Mouse (Mus musculus) neural tube, embryonic 13.5 days (tissue): ENCODE data around the gene Coro1c. TPM values are rescaled to one million over a fixed set of nuclear protein-coding genes. Genes with fewer than 3 reads are reported as not detected.
A peak's percentile ranks its signal among the peaks of the same experiment; 100 is the strongest.

ENCODE experiments used
- ATAC-seq: fragments of 200-750 bp; cut with Nextera tagmentation; 2 replicates; pipeline ENCODE4 v1.8.0; 2017; ENCODE audit warnings: low read depth, mild to moderate bottlenecking, moderate TSS enrichment, moderate library complexity
- H3K27ac ChIP-seq: fragments of 300-500 bp; sonication (generic); replicated peaks from 2 replicates; pipeline ENCODE4 v1.5.1; 2015; ENCODE audit warnings: moderate library complexity, mild to moderate bottlenecking, inconsistent platforms
- H3K27me3 ChIP-seq: fragments of 300-500 bp; sonication (generic); 2 replicates; pipeline ENCODE4 v1.6.1; 2015; ENCODE audit warnings: mild to moderate bottlenecking, inconsistent platforms
- H3K36me3 ChIP-seq: fragments of 300-500 bp; sonication (generic); 2 replicates; pipeline ENCODE4 v1.6.1; 2015; ENCODE audit warnings: mild to moderate bottlenecking, inconsistent platforms
- H3K4me1 ChIP-seq: fragments of 300-500 bp; sonication (generic); replicated peaks from 2 replicates; pipeline ENCODE4 v1.6.1; 2015; ENCODE audit warnings: inconsistent platforms
- H3K4me2 ChIP-seq: fragments of 300-500 bp; sonication (generic); 2 replicates; pipeline ENCODE4 v1.6.1; 2015; ENCODE audit warnings: inconsistent platforms, mild to moderate bottlenecking, moderate library complexity
- H3K4me3 ChIP-seq: fragments of 300-500 bp; sonication (generic); 2 replicates; pipeline ENCODE4 v1.5.1; 2015; ENCODE audit warnings: mild to moderate bottlenecking, inconsistent platforms
- H3K9ac ChIP-seq: fragments of 300-500 bp; sonication (generic); 2 replicates; pipeline ENCODE4 v1.6.1; 2015; ENCODE audit warnings: moderate library complexity, mild to moderate bottlenecking, inconsistent platforms
- H3K9me3 ChIP-seq: fragments of 300-500 bp; sonication (generic); 2 replicates; pipeline ENCODE4 v1.6.1; 2016; ENCODE audit warnings: inconsistent platforms
- WGBS: fragments of 180-500 bp; shearing (Covaris S2); methylation state at CpG from one replicate; pipeline ENCODE4 v1.1.7; 2015; 5-methylcytosine and 5-hydroxymethylcytosine counted together
- polyA plus RNA-seq: library from polyadenylated mRNA; unstranded; fragments of >200 nt; fragmentation: Nextera tagmentation; extraction: Ambion mirVana; gene quantifications from 2 replicates; pipeline ENCODE4 v1.2.1, GENCODE M21; 2015

The Coro1c gene
- polyA plus RNA-seq, 1 experiment from 2014 or later, result 183 TPM

DNA sequence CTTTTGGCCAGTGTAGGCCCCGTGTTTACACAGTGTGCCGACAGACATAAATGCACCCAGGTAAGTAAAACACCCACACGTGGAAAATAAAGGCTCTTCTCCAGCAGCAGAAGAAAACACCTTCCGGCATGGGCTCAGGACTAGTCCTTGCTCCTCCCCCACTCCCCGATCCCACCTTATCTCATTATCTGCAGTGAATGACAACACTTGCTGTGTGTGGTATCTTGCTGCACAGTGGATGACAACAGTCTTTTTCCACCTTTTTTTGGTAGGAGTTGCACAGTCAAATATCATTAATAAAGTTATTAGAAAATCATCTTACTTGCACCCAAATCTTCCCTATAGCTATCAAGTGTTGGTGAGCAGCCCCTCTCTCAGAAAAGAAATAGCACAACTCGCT is 43.6 kb downstream of the Coro1c start:
- H3K27me3 ChIP-seq, result no peaks in the 10 kb centered on the region
- H3K4me2 ChIP-seq, result no peak overlapping the region
- ATAC-seq, result no peak
- no peak overlapping the region for H3K27ac ChIP-seq
- H3K36me3 ChIP-seq, result peaks cover 33% of the 10 kb centered on the region
- no peak overlapping the region for H3K4me3 ChIP-seq
- 94% methylated on average over 6 of the region's 6 CpGs for WGBS
- H3K9me3 ChIP-seq, result no peaks in the 10 kb centered on the region
- peaks cover 54% of the 10 kb centered on the region for H3K4me1 ChIP-seq
- H3K9ac ChIP-seq, result no peak overlapping the region

DNA sequence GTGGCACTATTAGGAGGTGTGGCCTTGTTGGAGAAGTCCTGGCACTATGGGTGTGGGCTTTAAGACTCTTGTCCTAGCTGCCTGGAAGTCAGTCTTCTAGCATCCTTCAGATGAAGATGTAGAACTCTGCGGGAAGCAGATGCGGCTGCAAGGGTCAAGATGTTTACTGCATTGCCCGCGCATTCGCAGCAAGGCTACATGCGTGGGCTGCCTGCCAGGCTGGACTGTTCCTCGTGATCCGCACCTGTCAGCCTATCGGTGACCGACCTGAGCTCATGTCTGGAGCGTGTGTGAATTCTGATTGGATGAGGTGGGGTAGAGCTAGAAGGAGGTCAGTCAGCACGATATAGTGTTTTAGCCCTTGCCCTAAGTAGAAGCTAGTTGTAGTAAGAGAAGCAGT is 44.6 kb downstream of the Coro1c start:
- ATAC-seq, result no peak
- no peak overlapping the region for H3K4me3 ChIP-seq
- H3K9me3 ChIP-seq, result no peaks in the 10 kb centered on the region
- no peaks in the 10 kb centered on the region for H3K27me3 ChIP-seq
- no peak overlapping the region for H3K4me2 ChIP-seq
- 92% methylated on average over 12 of the region's 12 CpGs for WGBS
- H3K4me1 ChIP-seq, result peaks cover 53% of the 10 kb centered on the region
- peak overlapping the region; percentile 70; the same call in 1 of the 2 replicates for H3K27ac ChIP-seq
- no peak overlapping the region for H3K9ac ChIP-seq
- peaks cover 33% of the 10 kb centered on the region for H3K36me3 ChIP-seq

DNA sequence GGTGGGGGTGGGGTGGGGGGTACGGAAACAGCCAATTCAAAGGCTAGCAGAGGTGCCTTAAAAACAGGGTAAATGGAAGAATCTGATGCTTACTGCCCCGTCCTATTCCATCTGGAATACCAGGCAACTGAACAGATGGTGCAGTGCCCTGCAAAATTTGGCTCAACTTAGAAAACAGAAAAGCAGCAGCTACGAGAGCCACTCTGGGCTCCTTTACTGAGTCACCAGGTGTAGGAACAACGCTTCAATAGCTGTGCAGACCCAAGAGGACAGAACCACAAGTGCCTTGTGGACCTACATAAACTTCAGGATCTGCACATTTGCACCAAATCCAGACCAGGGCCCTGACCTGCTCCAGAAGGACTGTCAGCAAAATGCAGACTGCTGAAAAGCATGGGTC is 46.1 kb downstream of the Coro1c start:
- H3K4me2 ChIP-seq, result no peak overlapping the region
- peaks cover 33% of the 10 kb centered on the region for H3K36me3 ChIP-seq
- no peaks in the 10 kb centered on the region for H3K9me3 ChIP-seq
- H3K27ac ChIP-seq, result peak overlapping the region; percentile 70
- peaks cover 53% of the 10 kb centered on the region for H3K4me1 ChIP-seq
- WGBS, result 77% methylated on average over 4 of the region's 4 CpGs
- H3K4me3 ChIP-seq, result no peak overlapping the region
- no peaks in the 10 kb centered on the region for H3K27me3 ChIP-seq
- ATAC-seq, result no peak
- H3K9ac ChIP-seq, result no peak overlapping the region

DNA sequence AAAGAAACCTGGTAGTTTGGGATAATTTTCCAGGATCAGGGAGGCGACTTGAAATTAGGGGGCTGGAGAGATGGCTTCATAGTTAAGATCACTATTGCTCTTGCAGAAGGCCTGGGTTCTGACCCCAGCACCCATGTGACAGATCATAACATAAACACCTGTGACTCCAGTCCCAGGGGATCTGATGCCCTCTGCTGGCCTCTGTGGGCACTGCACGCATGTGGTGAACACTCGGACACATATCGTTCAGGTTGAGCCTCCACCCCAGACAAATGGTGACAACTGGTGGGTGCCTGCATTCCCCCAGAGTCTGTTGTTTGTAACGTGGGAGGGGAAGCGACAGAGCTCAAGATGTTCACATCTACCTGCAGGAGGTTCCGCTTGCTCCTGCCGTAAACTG is 47.3 kb downstream of the Coro1c start:
- 91% methylated on average over 8 of the region's 8 CpGs for WGBS
- ATAC-seq, result no peak
- peaks cover 33% of the 10 kb centered on the region for H3K36me3 ChIP-seq
- no peaks in the 10 kb centered on the region for H3K9me3 ChIP-seq
- no peaks in the 10 kb centered on the region for H3K27me3 ChIP-seq
- no peak overlapping the region for H3K9ac ChIP-seq
- no peak overlapping the region for H3K4me2 ChIP-seq
- H3K4me3 ChIP-seq, result no peak overlapping the region
- peaks cover 59% of the 10 kb centered on the region for H3K4me1 ChIP-seq
- no peak overlapping the region for H3K27ac ChIP-seq

GRCm38 (mm10) chr5:113858971-113859370 is 49.6 kb downstream of the Coro1c start:
- peaks cover 71% of the 10 kb centered on the region for H3K4me1 ChIP-seq
- H3K4me2 ChIP-seq, result no peak overlapping the region
- peak overlapping the region; percentile 42 for H3K27ac ChIP-seq
- WGBS, result 50% methylated on average over 5 of the region's 5 CpGs
- H3K9me3 ChIP-seq, result no peaks in the 10 kb centered on the region
- no peak overlapping the region for H3K9ac ChIP-seq
- no peak overlapping the region for H3K4me3 ChIP-seq
- ATAC-seq, result no peak
- peaks cover 16% of the 10 kb centered on the region for H3K36me3 ChIP-seq
- no peaks in the 10 kb centered on the region for H3K27me3 ChIP-seq

GRCm38 (mm10) chr5:113858550-113858949 is 50.0 kb downstream of the Coro1c start:
- WGBS, result 68% methylated on average over 10 of the region's 10 CpGs

GRCm38 (mm10) chr5:113857631-113858030 is 50.9 kb downstream of the Coro1c start:
- ATAC-seq, result no peak

More at GRCm38 (mm10) chr5:113858550-113858949, 50.0 kb downstream of the Coro1c start:
- no peaks in the 10 kb centered on the region for H3K9me3 ChIP-seq
- peaks cover 12% of the 10 kb centered on the region for H3K36me3 ChIP-seq
- H3K27me3 ChIP-seq, result no peaks in the 10 kb centered on the region
- no peak overlapping the region for H3K4me2 ChIP-seq
- peaks cover 67% of the 10 kb centered on the region for H3K4me1 ChIP-seq
- H3K9ac ChIP-seq, result peak overlapping the region; percentile 31; the same call in 1 of the 2 replicates
- no peak overlapping the region for H3K4me3 ChIP-seq
- no peak for ATAC-seq
- peak overlapping the region; percentile 42; the same call in 1 of the 2 replicates for H3K27ac ChIP-seq

DNA sequence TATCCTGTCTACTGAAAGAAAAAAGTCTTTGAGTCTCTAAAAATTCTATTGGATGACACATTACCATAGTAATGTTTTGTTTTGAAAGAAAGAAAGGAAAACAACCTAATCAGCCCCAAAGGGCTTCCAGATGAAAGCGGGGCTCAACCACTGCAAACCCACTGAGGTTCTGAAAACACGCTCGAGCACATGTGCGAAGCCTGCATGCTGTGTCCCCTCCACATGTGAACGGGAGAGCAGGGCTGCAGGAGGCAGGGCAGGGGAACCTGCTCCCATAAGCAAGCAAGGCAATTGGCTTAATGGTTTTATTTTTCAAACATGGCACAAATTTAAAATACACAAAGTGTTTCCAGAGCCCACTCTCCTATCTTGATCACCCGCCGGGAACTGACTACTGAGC is 51.9 kb downstream of the Coro1c start:
- no peak for ATAC-seq
- H3K9me3 ChIP-seq, result no peaks in the 10 kb centered on the region
- peak overlapping the region; percentile 2; the same call in 1 of the 2 replicates for H3K27ac ChIP-seq
- no peak overlapping the region for H3K4me3 ChIP-seq
- 0 out of 2 replicates have a peak overlapping the region, but pooled peaks have one; percentile 12 for H3K9ac ChIP-seq
- H3K4me1 ChIP-seq, result peaks cover 51% of the 10 kb centered on the region
- no peak overlapping the region for H3K4me2 ChIP-seq
- no peaks in the 10 kb centered on the region for H3K27me3 ChIP-seq
- H3K36me3 ChIP-seq, result peaks cover 17% of the 10 kb centered on the region
- 59% methylated on average over 7 of the region's 7 CpGs for WGBS

More at GRCm38 (mm10) chr5:113857631-113858030, 50.9 kb downstream of the Coro1c start:
- peaks cover 13% of the 10 kb centered on the region; the same call in 1 of the 2 replicates for H3K36me3 ChIP-seq
- peaks cover 57% of the 10 kb centered on the region for H3K4me1 ChIP-seq
- H3K4me3 ChIP-seq, result no peak overlapping the region
- 0 out of 2 replicates have a peak overlapping the region, but pooled peaks have one; percentile 12 for H3K9ac ChIP-seq
- no peak overlapping the region for H3K4me2 ChIP-seq
- no peaks in the 10 kb centered on the region for H3K9me3 ChIP-seq
- 72% methylated on average over 8 of the region's 8 CpGs for WGBS
- H3K27me3 ChIP-seq, result no peaks in the 10 kb centered on the region
- peak overlapping the region; percentile 2 for H3K27ac ChIP-seq

DNA sequence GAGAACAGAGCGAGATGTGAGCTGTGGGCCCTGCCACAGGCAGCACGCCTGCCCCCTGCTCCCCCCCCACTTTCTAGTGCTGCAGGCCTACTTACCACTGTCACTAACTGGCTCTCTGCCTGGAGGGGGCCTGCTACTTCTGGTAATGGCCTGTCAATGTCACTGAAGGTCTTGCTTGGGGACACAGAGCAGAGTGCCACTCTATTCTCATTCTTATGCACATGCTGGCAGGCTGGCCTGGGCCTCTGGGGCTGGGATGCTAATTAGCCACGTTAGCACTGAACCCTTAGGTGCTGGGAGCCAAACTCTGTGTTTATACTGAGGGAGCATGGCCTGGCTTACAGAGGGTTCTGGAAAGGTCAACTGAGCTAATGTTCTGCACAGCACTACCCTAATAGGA is 52.9 kb downstream of the Coro1c start:
- H3K27me3 ChIP-seq, result no peaks in the 10 kb centered on the region
- H3K36me3 ChIP-seq, result peaks cover 22% of the 10 kb centered on the region
- H3K9ac ChIP-seq, result peak overlapping the region; percentile 36
- 40% methylated on average over 3 of the region's 3 CpGs for WGBS
- ATAC-seq, result peak; percentile 41
- H3K4me1 ChIP-seq, result peaks cover 51% of the 10 kb centered on the region
- peak overlapping the region; percentile 57 for H3K27ac ChIP-seq
- no peak overlapping the region for H3K4me3 ChIP-seq
- H3K4me2 ChIP-seq, result no peak overlapping the region
- no peaks in the 10 kb centered on the region for H3K9me3 ChIP-seq

- H3K4me2 ChIP-seq, result no peak overlapping the region
- peaks cover 23% of the 10 kb centered on the region for H3K36me3 ChIP-seq
- no peak for ATAC-seq
- H3K27ac ChIP-seq, result peak overlapping the region; percentile 57; the same call in 1 of the 2 replicates
- H3K27me3 ChIP-seq, result no peaks in the 10 kb centered on the region
- no peaks in the 10 kb centered on the region for H3K9me3 ChIP-seq
- H3K4me1 ChIP-seq, result peaks cover 51% of the 10 kb centered on the region
- H3K9ac ChIP-seq, result peak overlapping the region; percentile 36; the same call in 1 of the 2 replicates
- WGBS, result 91% methylated on average over 10 of the region's 10 CpGs
- H3K4me3 ChIP-seq, result no peak overlapping the region
Observed at GRCm38 (mm10) chr5:113855117-113855516, 53.4 kb downstream of the Coro1c start.

- Histone ChIP-seq H3K4me2 (no peak overlapping the region), H3K27ac (no peak overlapping the region; the same call in 1 of the 2 replicates), H3K36me3 (peaks cover 29% of the 10 kb centered on the region), H3K4me3 (no peak overlapping the region), H3K9ac (no peak overlapping the region), H3K27me3 (no peaks in the 10 kb centered on the region), H3K4me1 (peaks cover 47% of the 10 kb centered on the region), H3K9me3 (no peaks in the 10 kb centered on the region)
- no peak for ATAC-seq
- 44% methylated on average over 14 of the region's 14 CpGs for WGBS
Observed at GRCm38 (mm10) chr5:113854494-113854893, 54.1 kb downstream of the Coro1c start.

- H3K9ac ChIP-seq, result no peak overlapping the region
- no peak overlapping the region for H3K4me3 ChIP-seq
- H3K36me3 ChIP-seq, result peaks cover 39% of the 10 kb centered on the region
- 91% methylated on average over 10 of the region's 10 CpGs for WGBS
- no peaks in the 10 kb centered on the region for H3K27me3 ChIP-seq
- peaks cover 37% of the 10 kb centered on the region for H3K4me1 ChIP-seq
- H3K27ac ChIP-seq, result 0 out of 2 replicates have a peak overlapping the region, but pooled peaks have one; percentile 5
- no peaks in the 10 kb centered on the region for H3K9me3 ChIP-seq
- ATAC-seq, result no peak
- no peak overlapping the region for H3K4me2 ChIP-seq
Observed at GRCm38 (mm10) chr5:113853541-113853940, 55.0 kb downstream of the Coro1c start.

GRCm38 (mm10) chr5:113852463-113852862 is 56.1 kb downstream of the Coro1c start:
- Histone ChIP-seq H3K4me3 (no peak overlapping the region), H3K27me3 (no peaks in the 10 kb centered on the region), H3K4me1 (peaks cover 29% of the 10 kb centered on the region), H3K27ac (no peak overlapping the region), H3K36me3 (peaks cover 49% of the 10 kb centered on the region), H3K9ac (no peak overlapping the region), H3K9me3 (no peaks in the 10 kb centered on the region), H3K4me2 (no peak overlapping the region)
- 88% methylated on average over 7 of the region's 7 CpGs for WGBS
- ATAC-seq, result no peak
